Comparison of ENCODE assay signal across 18 mouse cellular contexts in the genomic region with DNA sequence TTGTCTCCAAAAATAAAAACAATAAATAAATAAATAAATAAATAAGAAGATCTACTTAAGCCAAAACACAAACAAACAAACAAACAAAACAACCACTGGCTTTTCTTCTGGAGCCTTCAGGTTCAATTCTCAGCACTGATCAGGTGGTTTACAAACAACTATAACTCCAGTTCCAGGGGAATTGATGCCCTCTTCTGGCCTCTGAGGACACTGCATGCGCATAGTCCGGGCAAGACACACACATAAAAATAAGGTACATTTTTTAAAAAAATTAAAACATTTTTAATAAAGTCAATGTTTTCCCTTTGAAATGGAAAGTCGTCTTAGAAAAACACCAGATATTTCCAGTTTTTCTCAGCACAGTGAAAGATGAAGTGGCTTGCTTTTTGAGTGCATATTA. TPM values are rescaled to one million over a fixed set of nuclear protein-coding genes. Genes with fewer than 3 reads are reported as not detected.
A peak's percentile ranks its signal among the peaks of the same experiment; 100 is the strongest.
DNase-seq lines count a peak whose midpoint lies in the region; ATAC-seq and TF ChIP-seq lines count a peak whose summit lies in the region.
"Had no signal": no experiment of that assay in that cellular context is flagged by ENCODE, and none has a peak within 500 bp of the region (broad histone marks: within the 10 kb centered on the region; RNA-seq: fewer than 3 reads in every experiment).

No protein-coding gene starts in this region.

- H3K4me1 ChIP-seq in stomach, postnatal 0 days (replicated peaks; ENCODE audit: control insufficient read depth, insufficient read depth): no peaks in the 10 kb centered on the region
- no peaks in the 10 kb centered on the region for H3K4me1 ChIP-seq in hindbrain, embryonic 14.5 days (replicated peaks; ENCODE audit: control insufficient read depth, insufficient read depth, low read length)
- H3K4me1 ChIP-seq: forebrain, embryonic 15.5 days; heart, embryonic 15.5 days; hindbrain, embryonic 10.5 days; kidney, embryonic 15.5 days; midbrain, embryonic 15.5 days had no signal

- DNase-seq in layer of hippocampus, adult 2 months (ENCODE audit: low spot score in 2 of 2): no peak
- no peak for DNase-seq in layer of hippocampus, postnatal 36 days
- DNase-seq in thymus, postnatal 25 days: peak; percentile 11
- DNase-seq in thymus, postnatal 10 days (ENCODE audit: low spot score in 2 of 2): no peak
- DNase-seq in NIH3T3 (ENCODE audit: low read depth): peak; percentile 40
- no peak for DNase-seq in stomach, postnatal 0 days (ENCODE audit: low spot score)
- DNase-seq in hindbrain, embryonic 14.5 days (ENCODE audit: low spot score): no peak
- DNase-seq: cerebellum, postnatal 25 days; heart, adult 11 months; retina, postnatal 1 day; right cerebral cortex, postnatal 4 days had no signal

- H3K9me3 ChIP-seq in stomach, postnatal 0 days (ENCODE audit: control insufficient read depth, low read length): no peaks in the 10 kb centered on the region
- H3K9me3 ChIP-seq in hindbrain, embryonic 14.5 days (ENCODE audit: control insufficient read depth, low read length): no peaks in the 10 kb centered on the region
- H3K9me3 ChIP-seq: forebrain, embryonic 15.5 days; heart, embryonic 15.5 days; hindbrain, embryonic 10.5 days; kidney, embryonic 15.5 days; midbrain, embryonic 15.5 days had no signal

- H3K27me3 ChIP-seq in stomach, postnatal 0 days (ENCODE audit: control insufficient read depth, insufficient read depth, low read length): no peaks in the 10 kb centered on the region
- H3K27me3 ChIP-seq in hindbrain, embryonic 14.5 days (ENCODE audit: control insufficient read depth, insufficient read depth, low read length): no peaks in the 10 kb centered on the region
- H3K27me3 ChIP-seq: forebrain, embryonic 15.5 days; heart, embryonic 15.5 days; kidney, embryonic 15.5 days; midbrain, embryonic 15.5 days had no signal

- no peak for TF ChIP-seq EP300 in stomach, postnatal 0 days (optimal IDR thresholded peaks at IDR 0.05)

- H3K4me3 ChIP-seq in layer of hippocampus, adult 2 months: no peak overlapping the region
- no peak overlapping the region for H3K4me3 ChIP-seq in stomach, postnatal 0 days (ENCODE audit: low read depth, low read length)
- H3K4me3 ChIP-seq in hindbrain, embryonic 14.5 days (replicated peaks; ENCODE audit: low read length): no peak overlapping the region
- H3K4me3 ChIP-seq: forebrain, embryonic 15.5 days; heart, embryonic 15.5 days; hindbrain, embryonic 10.5 days; kidney, embryonic 15.5 days; midbrain, embryonic 15.5 days had no signal

- H3K4me2 ChIP-seq in stomach, postnatal 0 days (replicated peaks; ENCODE audit: low read depth): no peak overlapping the region
- no peak overlapping the region for H3K4me2 ChIP-seq in hindbrain, embryonic 14.5 days (replicated peaks)
- H3K4me2 ChIP-seq: forebrain, embryonic 15.5 days; heart, embryonic 15.5 days; kidney, embryonic 15.5 days; midbrain, embryonic 15.5 days had no signal

- TF ChIP-seq CTCF in layer of hippocampus, adult 2 months (conservative IDR thresholded peaks at IDR 0.05): peak; percentile 52
- peak; percentile 47 for TF ChIP-seq CTCF in stomach, postnatal 0 days (IDR thresholded peaks at IDR 0.05; ENCODE audit: low read depth)

- H3K9ac ChIP-seq in stomach, postnatal 0 days (ENCODE audit: low read length): no peak overlapping the region
- H3K9ac ChIP-seq in hindbrain, embryonic 14.5 days: no peak overlapping the region
- H3K9ac ChIP-seq: forebrain, embryonic 15.5 days; heart, embryonic 15.5 days; kidney, embryonic 15.5 days; liver, embryonic 14.5 days; midbrain, embryonic 15.5 days had no signal

- WGBS in stomach, postnatal 0 days: 85% methylated on average over 3 of the region's 3 CpGs
- WGBS in hindbrain, embryonic 14.5 days: 88% methylated on average over 3 of the region's 3 CpGs

- H3K27ac ChIP-seq in layer of hippocampus, adult 2 months: no peak overlapping the region
- no peak overlapping the region for H3K27ac ChIP-seq in stomach, postnatal 0 days (replicated peaks)
- H3K27ac ChIP-seq in hindbrain, embryonic 14.5 days: no peak overlapping the region
- H3K27ac ChIP-seq: forebrain, embryonic 15.5 days; heart, embryonic 15.5 days; hindbrain, embryonic 10.5 days; kidney, embryonic 15.5 days; liver, embryonic 14.5 days; midbrain, embryonic 15.5 days had no signal

- H3K36me3 ChIP-seq in stomach, postnatal 0 days (ENCODE audit: control insufficient read depth, insufficient read depth, low read length): no peaks in the 10 kb centered on the region
- no peaks in the 10 kb centered on the region for H3K36me3 ChIP-seq in hindbrain, embryonic 14.5 days (replicated peaks; ENCODE audit: control insufficient read depth, insufficient read depth)
- H3K36me3 ChIP-seq: forebrain, embryonic 15.5 days; heart, embryonic 15.5 days; hindbrain, embryonic 10.5 days; kidney, embryonic 15.5 days; midbrain, embryonic 15.5 days had no signal

- no peak for ATAC-seq in stomach, postnatal 0 days (ENCODE audit: low FRiP score, low TSS enrichment)
- ATAC-seq in hindbrain, embryonic 14.5 days (ENCODE audit: low FRiP score): no peak
- ATAC-seq: CD4-positive, CD25-positive, alpha-beta regulatory T cell, adult 4 months; forebrain, embryonic 15.5 days; midbrain, embryonic 15.5 days had no signal

RNA-seq across cellular contexts. Expression of gene Musk, which starts 33.4 kb away (rescaled TPM):
- 1 to 10 TPM; 1.4 to 1.5 TPM for total RNA-seq in layer of hippocampus, adult 2 months (2021)
- total RNA-seq in layer of hippocampus, postnatal 36 days (2021): 1 to 10 TPM; 1.3 to 2.2 TPM
- polyA plus RNA-seq in stomach, postnatal 0 days (2015; fragmentation: Nextera tagmentation; extraction: Ambion mirVana): 0.74 and 0.75 TPM in 2 replicates
- 0.05 TPM in 1 of 2 replicates, not detected in the other for polyA plus RNA-seq in hindbrain, embryonic 14.5 days (2014; fragmentation: Nextera tagmentation; extraction: Ambion mirVana)
- polyA plus RNA-seq: CD4-positive, CD25-positive, alpha-beta regulatory T cell, adult 4 months; heart, embryonic 15.5 days; liver, embryonic 14.5 days; midbrain, embryonic 15.5 days had no signal

RNA-seq across cellular contexts. Expression of gene Svep1, which starts 45.7 kb away (rescaled TPM):
- under 1 TPM; 0.64 to 0.72 TPM for total RNA-seq in layer of hippocampus, adult 2 months (2021)
- total RNA-seq in layer of hippocampus, postnatal 36 days (2021): under 1 TPM; 0.67 to 0.88 TPM
- polyA plus RNA-seq in stomach, postnatal 0 days (2015; fragmentation: Nextera tagmentation; extraction: Ambion mirVana): 2.4 and 2.6 TPM in 2 replicates
- 0.62 and 0.64 TPM in 2 replicates for polyA plus RNA-seq in hindbrain, embryonic 14.5 days (2014; fragmentation: Nextera tagmentation; extraction: Ambion mirVana)

Comparison
In these comparisons a context has a peak if more than half of its experiments do, and no peak if none do; other contexts are left out.
1. DNase-seq: peak in thymus, postnatal 25 days (single experiment) and NIH3T3 (single experiment); none in layer of hippocampus, adult 2 months (0 of 2), layer of hippocampus, postnatal 36 days (0 of 2), thymus, postnatal 10 days (0 of 2), stomach, postnatal 0 days (single experiment) and hindbrain, embryonic 14.5 days (single experiment).